Mouse (Mus musculus) MEL (cell line): ENCODE data around the gene Arid4b. TPM values are rescaled to one million over a fixed set of nuclear protein-coding genes. Genes with fewer than 3 reads are reported as not detected.

Experiments
- DNase-seq: peaks from one replicate; pipeline ENCODE4 v3.0.0; 2011; ENCODE audit warnings: low read depth, low spot score
- H3K27ac ChIP-seq: 2 replicates; pipeline ENCODE4 v1.5.1; 2012; ENCODE audit warnings: low read depth, mild to moderate bottlenecking, control low read depth, low read length, moderate library complexity; ENCODE audit not compliant: control insufficient read depth
- H3K27me3 ChIP-seq, 2 experiments: fragments of 150-350 bp in 1 of 2; sonication (generic) in 1 of 2; 2 replicates each; pipeline ENCODE4 v1.6.1; 2012; ENCODE audit warnings: low read length in 2 of 2, mild to moderate bottlenecking in 2 of 2, improper control_type of control experiment in 1 of 2, moderate library complexity in 1 of 2; ENCODE audit not compliant: insufficient read depth in 2 of 2, control insufficient read depth in 1 of 2
- H3K36me3 ChIP-seq, 2 experiments: 2 replicates each; pipeline ENCODE4 v1.6.1; 2012 to 2014; ENCODE audit warnings: low read length in 2 of 2, improper control_type of control experiment in 1 of 2, inconsistent platforms in 1 of 2, mild to moderate bottlenecking in 1 of 2; ENCODE audit not compliant: insufficient read depth in 2 of 2, control insufficient read depth in 1 of 2
- H3K4me1 ChIP-seq, 2 experiments: fragments of 150-350 bp in 1 of 2; sonication (generic) in 1 of 2; 2 replicates each; pipeline ENCODE4 v1.6.1; 2012; ENCODE audit warnings: low read length in 2 of 2, improper control_type of control experiment in 1 of 2, mild to moderate bottlenecking in 1 of 2; ENCODE audit not compliant: insufficient read depth in 2 of 2, control insufficient read depth in 1 of 2
- H3K4me3 ChIP-seq, 2 experiments: fragments of 150-350 bp in 1 of 2; sonication (generic) in 1 of 2; 2 replicates each; pipeline ENCODE4 v1.5.1; 2012; ENCODE audit warnings: low read depth in 2 of 2, low read length in 2 of 2, mild to moderate bottlenecking in 2 of 2, moderate library complexity in 2 of 2, control low read depth in 1 of 2, improper control_type of control experiment in 1 of 2; ENCODE audit not compliant: control insufficient read depth in 1 of 2, insufficient read depth in 1 of 2
- H3K79me2 ChIP-seq: 2 replicates; pipeline ENCODE4 v1.6.1; 2012; ENCODE audit warnings: mild to moderate bottlenecking, low read length, moderate library complexity; ENCODE audit not compliant: control insufficient read depth, poor library complexity, insufficient read depth
- H3K9ac ChIP-seq: 2 replicates; pipeline ENCODE4 v1.6.1; 2012; ENCODE audit warnings: low read depth, mild to moderate bottlenecking, control low read depth, low read length, moderate library complexity; ENCODE audit not compliant: control insufficient read depth, poor library complexity, severe bottlenecking
- H3K9me3 ChIP-seq: fragments of 150-350 bp; sonication (generic); replicated peaks from 2 replicates; pipeline ENCODE4 v1.6.1; 2012; ENCODE audit warnings: mild to moderate bottlenecking, low read length, improper control_type of control experiment, moderate library complexity; ENCODE audit not compliant: insufficient read depth
- BHLHE40 ChIP-seq: IDR thresholded peaks from 2 replicates; pipeline ENCODE4 v1.6.1; 2012; ENCODE audit warnings: low read depth, mild to moderate bottlenecking, inconsistent platforms, low read length, improper control_type of control experiment, borderline replicate concordance
- CHD1 ChIP-seq: IDR thresholded peaks from 2 replicates; pipeline ENCODE4 v1.6.1; 2012; ENCODE audit warnings: low read depth, mild to moderate bottlenecking, inconsistent platforms, low read length, improper control_type of control experiment
- CHD2 ChIP-seq: IDR thresholded peaks from 2 replicates; pipeline ENCODE4 v1.6.1; 2011; ENCODE audit warnings: low read length, improper control_type of control experiment
- CTCF ChIP-seq, 3 experiments: IDR thresholded peaks in 2 of 3; conservative IDR thresholded peaks in 1 of 3; 2 replicates each; pipeline ENCODE4 v1.5.1; 2011 to 2012; ENCODE audit warnings: low read length in 3 of 3, low read depth in 2 of 3, mild to moderate bottlenecking in 2 of 3, improper control_type of control experiment in 1 of 3, inconsistent platforms in 1 of 3, mixed read lengths in 1 of 3, moderate library complexity in 1 of 3; ENCODE audit not compliant: control insufficient read depth in 1 of 3, insufficient read depth in 1 of 3, poor library complexity in 1 of 3, severe bottlenecking in 1 of 3
- ELF1 ChIP-seq: IDR thresholded peaks from 2 replicates; pipeline ENCODE4 v1.6.1; 2014; ENCODE audit warnings: low read depth, mild to moderate bottlenecking, inconsistent platforms, low read length, improper control_type of control experiment, moderate library complexity
- GATA1 ChIP-seq: IDR thresholded peaks from 2 replicates; pipeline ENCODE4 v1.6.1; 2011; ENCODE audit warnings: low read depth, low read length, improper control_type of control experiment
- MAFK ChIP-seq: IDR thresholded peaks from 2 replicates; pipeline ENCODE4 v1.6.1; 2011; ENCODE audit warnings: low read depth, mild to moderate bottlenecking, low read length, improper control_type of control experiment, borderline replicate concordance
- MEF2A ChIP-seq: IDR thresholded peaks from 2 replicates; pipeline ENCODE4 v1.6.1; 2014; ENCODE audit warnings: low read depth, mild to moderate bottlenecking, inconsistent platforms, low read length, improper control_type of control experiment; ENCODE audit not compliant: poor library complexity, insufficient replicate concordance, severe bottlenecking; ENCODE audit errors: extremely low read depth
- MXI1 ChIP-seq: IDR thresholded peaks from 2 replicates; pipeline ENCODE4 v1.6.1; 2011; ENCODE audit warnings: mild to moderate bottlenecking, low read depth, low read length, improper control_type of control experiment
- MYB ChIP-seq: IDR thresholded peaks from 2 replicates; pipeline ENCODE4 v1.6.1; 2011; ENCODE audit warnings: mild to moderate bottlenecking, low read depth, low read length, improper control_type of control experiment
- MYC ChIP-seq: IDR thresholded peaks from 2 replicates; pipeline ENCODE4 v1.6.1; 2011; ENCODE audit warnings: low read depth, mild to moderate bottlenecking, low read length, improper control_type of control experiment, moderate library complexity
- NELFE ChIP-seq: IDR thresholded peaks from 2 replicates; pipeline ENCODE4 v1.6.1; 2011; ENCODE audit warnings: low read depth, low read length, improper control_type of control experiment
- POLR2AphosphoS2 ChIP-seq: IDR thresholded peaks from 2 replicates; pipeline ENCODE4 v1.6.1; 2011; ENCODE audit warnings: low read length, improper control_type of control experiment
- RAD21 ChIP-seq: IDR thresholded peaks from 2 replicates; pipeline ENCODE4 v1.6.1; 2011; ENCODE audit warnings: mild to moderate bottlenecking, low read depth, low read length, improper control_type of control experiment
- RCOR1 ChIP-seq: IDR thresholded peaks from 2 replicates; pipeline ENCODE4 v1.6.1; 2012; ENCODE audit warnings: low read depth, mild to moderate bottlenecking, inconsistent platforms, low read length, improper control_type of control experiment
- SMC3 ChIP-seq: IDR thresholded peaks from 2 replicates; pipeline ENCODE4 v1.6.1; 2011; ENCODE audit warnings: low read depth, low read length, improper control_type of control experiment
- TAL1 ChIP-seq: IDR thresholded peaks from 2 replicates; pipeline ENCODE4 v1.6.1; 2012; ENCODE audit warnings: mild to moderate bottlenecking, inconsistent platforms, low read length, moderate library complexity, mixed read lengths
- TCF12 ChIP-seq: IDR thresholded peaks from 2 replicates; pipeline ENCODE4 v1.6.1; 2014; ENCODE audit warnings: low read depth, mild to moderate bottlenecking, inconsistent platforms, low read length, improper control_type of control experiment, moderate library complexity
- USF1 ChIP-seq: IDR thresholded peaks from 2 replicates; pipeline ENCODE4 v1.6.1; 2014; ENCODE audit warnings: low read depth, mild to moderate bottlenecking, inconsistent platforms, low read length, improper control_type of control experiment, moderate library complexity
- USF2 ChIP-seq, 2 experiments: IDR thresholded peaks; 2 replicates each; pipeline ENCODE4 v1.6.1; 2011 to 2012; ENCODE audit warnings: improper control_type of control experiment in 2 of 2, low read length in 2 of 2, borderline replicate concordance in 1 of 2, inconsistent platforms in 1 of 2, low read depth in 1 of 2, mild to moderate bottlenecking in 1 of 2; ENCODE audit not compliant: insufficient read depth in 1 of 2
- ZC3H11A ChIP-seq: IDR thresholded peaks from 2 replicates; pipeline ENCODE4 v1.6.1; 2012; ENCODE audit warnings: low read depth, mild to moderate bottlenecking, inconsistent platforms, low read length, improper control_type of control experiment
- ZKSCAN1 ChIP-seq: IDR thresholded peaks from 2 replicates; pipeline ENCODE4 v1.6.1; 2012; ENCODE audit warnings: low read depth, mild to moderate bottlenecking, inconsistent platforms, low read length, improper control_type of control experiment, moderate library complexity
- polyA plus RNA-seq, 2 experiments: library from polyadenylated mRNA; stranded (reverse) in 1 of 2; unstranded in 1 of 2; fragments of >175 nt in 1 of 2; fragments of >200 nt in 1 of 2; gene quantifications; 2 replicates each; pipeline versions ENCODE4 v1.2.1 to v1.2.4; 2012; ENCODE audit warnings: low replicate concordance in 2 of 2, low read depth in 1 of 2; ENCODE audit not compliant: insufficient read length in 2 of 2, insufficient read depth in 1 of 2, missing spikeins in 1 of 2
- total RNA-seq: library from RNA; depleted of rRNA; stranded (reverse); fragments of 300-350 nt; gene quantifications from 2 replicates; pipeline ENCODE4 v1.2.3, GENCODE M21; 2012

Arid4b gene
- total and polyA plus RNA-seq, 3 experiments, result 8.0 to 24.8 (median 13.0) TPM

DNA sequence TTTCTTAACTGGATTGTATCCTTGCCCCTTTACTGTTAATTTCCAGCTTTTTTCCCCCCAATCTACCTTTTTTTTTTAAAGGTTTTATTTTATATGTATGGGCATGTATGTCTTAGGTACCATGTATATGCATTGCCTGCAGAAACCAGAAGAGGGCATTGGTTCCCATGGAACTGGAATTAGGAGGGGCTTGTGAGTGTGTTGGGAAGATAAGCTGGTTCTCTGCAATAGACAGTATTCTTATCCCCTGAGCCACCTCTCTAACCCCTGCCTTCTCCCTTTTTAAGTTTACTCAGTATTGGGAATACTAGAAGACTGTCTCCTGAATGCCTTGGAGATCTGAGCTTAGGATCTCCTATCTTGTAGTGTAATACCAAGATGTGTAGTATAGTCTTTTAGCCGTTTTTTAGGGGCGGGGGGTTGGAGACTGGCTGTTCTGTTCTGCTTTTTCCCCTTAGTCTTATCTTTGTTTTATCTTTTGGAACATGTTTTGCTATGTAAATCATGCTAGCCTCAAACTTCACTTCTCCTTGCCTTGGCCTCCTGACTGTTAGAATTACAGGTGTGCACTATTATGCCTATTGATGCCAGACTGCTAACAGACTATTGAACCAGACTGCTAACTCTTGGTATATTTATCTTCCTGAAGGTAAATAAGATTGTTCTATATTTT, 79.4 kb downstream of the Arid4b start (continued):
- TF ChIP-seq MXI1 (no peak), NELFE (no peak), USF2 (IDR thresholded peaks at IDR 0.05; ENCODE audit: borderline replicate concordance in 1 of 2, insufficient read depth in 1 of 2, low read depth in 1 of 2, low read length in 2 of 2) (no peak), BHLHE40 (peak; percentile 22; the same call in 1 of the 2 replicates), ZC3H11A (peak; percentile 30), RCOR1 (peak; percentile 52), GATA1 (peak; percentile 71; the same call in 1 of the 2 replicates), MEF2A (no peak), MAFK (no peak), POLR2AphosphoS2 (no peak), MYC (0 out of 2 replicates have a peak, but pooled peaks have one; percentile 12), MYB (no peak; the same call in 1 of the 2 replicates), TCF12 (peak; percentile 24), ZKSCAN1 (no peak), USF1 (no peak), ELF1 (0 out of 2 replicates have a peak, but pooled peaks have one; percentile 34), CHD1 (no peak), TAL1 (peak; percentile 66), CHD2 (no peak)

DNA sequence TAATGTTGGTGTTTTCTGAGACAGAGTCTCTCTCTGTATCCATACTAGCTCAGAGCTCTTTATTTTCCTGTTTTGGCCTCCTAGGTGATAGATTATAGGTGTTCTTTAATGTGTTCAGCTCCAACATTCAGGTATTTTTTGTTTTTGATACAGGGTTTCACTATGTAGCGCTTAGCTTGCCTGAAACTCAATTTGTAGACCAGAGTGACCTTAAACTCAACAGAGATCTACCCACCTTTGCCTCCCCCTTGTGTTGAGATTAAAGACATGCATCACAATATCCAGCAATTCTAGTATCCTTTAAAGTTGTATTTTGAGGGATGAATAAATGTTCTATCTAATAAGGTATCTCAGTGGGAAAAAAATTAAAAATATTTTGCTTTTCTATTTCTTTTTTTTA, 115.0 kb downstream of the Arid4b start:
- TF ChIP-seq MYC, result no peak
- peak; percentile 52 for TF ChIP-seq RAD21
- peak; percentile 70 for TF ChIP-seq SMC3
- no peak for TF ChIP-seq MAFK
- peak; percentile 48; the same call in 1 of the 2 replicates for TF ChIP-seq ZC3H11A
- TF ChIP-seq CTCF (IDR thresholded peaks at IDR 0.05 in 2 of 3, conservative IDR thresholded peaks at IDR 0.05 in 1 of 3; ENCODE audit: control insufficient read depth in 1 of 3, insufficient read depth in 1 of 3, low read depth in 2 of 3, low read length in 3 of 3, poor library complexity in 1 of 3, severe bottlenecking in 1 of 3), result peak in 1 of 3 experiments; percentile 61; a peak in 2 of 6 replicates
- no peaks in the 10 kb centered on the region for H3K79me2 ChIP-seq
- no peaks in the 10 kb centered on the region for H3K27me3 ChIP-seq
- no peak overlapping the region for H3K4me3 ChIP-seq
- H3K36me3 ChIP-seq, result peaks cover 0 to 17% of the 10 kb centered on the region in 2 experiments; a peak in 2 of 4 replicates
- DNase-seq, result peak; percentile 41
- H3K27ac ChIP-seq, result no peak overlapping the region
- H3K9ac ChIP-seq, result no peak overlapping the region
- no peaks in the 10 kb centered on the region for H3K4me1 ChIP-seq
- H3K9me3 ChIP-seq, result no peaks in the 10 kb centered on the region
